Mouse (Mus musculus) urinary bladder, adult 2 months (tissue): ENCODE measurements around the gene Cped1. TPM values are rescaled to one million over a fixed set of nuclear protein-coding genes. Genes with fewer than 3 reads are reported as not detected.
"Not testable (repeated sequence)": the region's sequence is repeated elsewhere in the genome, so short reads cannot be mapped to it uniquely, and the experiment has no call there.

Experiments
- DNase-seq: peaks from one replicate; pipeline ENCODE4 v3.0.0; 2022; ENCODE audit warnings: low spot score
- polyA plus RNA-seq: library from polyadenylated mRNA; depleted of rRNA; stranded (reverse); fragments of >200 nt; gene quantifications from 2 replicates; pipeline ENCODE4 v1.2.3, GENCODE M21; 2012

Cped1 gene
- polyA plus RNA-seq, 1 experiment: 28.5 TPM

GRCm38 (mm10) chr6:22078686-22079264 is 93.1 kb downstream of the Cped1 start:
- DNase-seq: no peak

- DNase-seq: no peak
Measured at GRCm38 (mm10) chr6:22086056-22086455, 100.3 kb downstream of the Cped1 start.

- no peak for DNase-seq
Measured at GRCm38 (mm10) chr6:22088346-22089064, 102.8 kb downstream of the Cped1 start.

- DNase-seq: no peak
Measured at GRCm38 (mm10) chr6:22091773-22092172, 106.1 kb downstream of the Cped1 start.

- no peak for DNase-seq
Measured at GRCm38 (mm10) chr6:22093792-22094191, 108.1 kb downstream of the Cped1 start.

- DNase-seq: no peak
Measured at GRCm38 (mm10) chr6:22097709-22098108, 112.0 kb downstream of the Cped1 start.

GRCm38 (mm10) chr6:22099832-22100231 is 114.1 kb downstream of the Cped1 start:
- DNase-seq: no peak

GRCm38 (mm10) chr6:22101939-22102338 is 116.2 kb downstream of the Cped1 start:
- DNase-seq: no peak

GRCm38 (mm10) chr6:22102752-22103151 is 117.0 kb downstream of the Cped1 start:
- no peak for DNase-seq

- DNase-seq: no peak
Measured at GRCm38 (mm10) chr6:22103713-22104112, 118.0 kb downstream of the Cped1 start.

GRCm38 (mm10) chr6:22104211-22104610 is 118.5 kb downstream of the Cped1 start:
- no peak for DNase-seq

- DNase-seq: no peak
Measured at GRCm38 (mm10) chr6:22114079-22114478, 128.4 kb downstream of the Cped1 start.

- DNase-seq: no peak
Measured at GRCm38 (mm10) chr6:22116679-22117078, 131.0 kb downstream of the Cped1 start.

- no peak for DNase-seq
Measured at GRCm38 (mm10) chr6:22122080-22122479, 136.4 kb downstream of the Cped1 start.

- no peak for DNase-seq
Measured at GRCm38 (mm10) chr6:22122693-22123092, 137.0 kb downstream of the Cped1 start.

- DNase-seq: no peak
Measured at GRCm38 (mm10) chr6:22123332-22123731, 137.6 kb downstream of the Cped1 start.

GRCm38 (mm10) chr6:22124575-22125330 is 139.0 kb downstream of the Cped1 start:
- DNase-seq: not testable (repeated sequence)

GRCm38 (mm10) chr6:22135038-22135631 is 149.4 kb downstream of the Cped1 start:
- DNase-seq: no peak

- DNase-seq: no peak
Measured at GRCm38 (mm10) chr6:22136805-22137204, 151.1 kb downstream of the Cped1 start.

- no peak for DNase-seq
Measured at GRCm38 (mm10) chr6:22140786-22141185, 155.1 kb downstream of the Cped1 start.

GRCm38 (mm10) chr6:22147236-22147635 is 161.5 kb downstream of the Cped1 start:
- DNase-seq: no peak

GRCm38 (mm10) chr6:22148511-22148910 is 162.8 kb downstream of the Cped1 start:
- DNase-seq: no peak
